Mouse (Mus musculus) thymus, postnatal 10 days (tissue): ENCODE data around the gene Icosl.
A peak's percentile ranks its signal among the peaks of the same experiment; 100 is the strongest.
"Not testable (repeated sequence)": the region's sequence is repeated elsewhere in the genome, so short reads cannot be mapped to it uniquely, and the experiment has no call there.

ENCODE experiments used
- DNase-seq, 2 experiments: peaks; one replicate each; pipeline ENCODE4 v3.0.0; 2021; ENCODE audit warnings: low spot score in 2 of 2

Icosl gene

GRCm38 (mm10) chr10:78069101-78070011, at the start of gene Icosl:
Gene Icosl, plus strand, starts transcription at chr10:78069302.
- peak; percentile 33 to 57 for DNase-seq

- not testable (repeated sequence) for DNase-seq
Observed at GRCm38 (mm10) chr10:78019984-78020383, 49.1 kb upstream of the Icosl start.

GRCm38 (mm10) chr10:78025453-78025852, 43.6 kb upstream of the Icosl start:
- not testable (repeated sequence) for DNase-seq

- DNase-seq, result peak; percentile 43 to 75
Observed at GRCm38 (mm10) chr10:78028129-78028528, 41.0 kb upstream of the Icosl start.

- DNase-seq, result no peak
Observed at GRCm38 (mm10) chr10:78029080-78029479, 40.0 kb upstream of the Icosl start.

GRCm38 (mm10) chr10:78031987-78032386, 37.1 kb upstream of the Icosl start:
- no peak for DNase-seq

GRCm38 (mm10) chr10:78037139-78037538, 32.0 kb upstream of the Icosl start:
- DNase-seq, result no peak

- no peak for DNase-seq
Observed at GRCm38 (mm10) chr10:78041647-78042046, 27.5 kb upstream of the Icosl start, which contains the start of gene Dnmt3l. Gene Dnmt3l, plus strand, starts transcription at chr10:78041947.

GRCm38 (mm10) chr10:78042096-78042495, 27.0 kb upstream of the Icosl start:
- DNase-seq, result no peak

- DNase-seq, result no peak
Observed at GRCm38 (mm10) chr10:78042697-78043405, 26.3 kb upstream of the Icosl start.

GRCm38 (mm10) chr10:78043406-78043836, 25.7 kb upstream of the Icosl start, which contains the start of gene Aire:
Gene Aire, minus strand, starts transcription at chr10:78043610.
- DNase-seq, result peak; percentile 85 to 88

- DNase-seq, result no peak
Observed at GRCm38 (mm10) chr10:78044531-78044930, 24.6 kb upstream of the Icosl start.

GRCm38 (mm10) chr10:78046388-78046787, 22.7 kb upstream of the Icosl start:
- no peak for DNase-seq

- DNase-seq, result no peak
Observed at GRCm38 (mm10) chr10:78048061-78048730, 20.9 kb upstream of the Icosl start.

GRCm38 (mm10) chr10:78049519-78050035, 19.5 kb upstream of the Icosl start:
- no peak for DNase-seq

GRCm38 (mm10) chr10:78054633-78055565, 14.2 kb upstream of the Icosl start:
- DNase-seq, result no peak

- DNase-seq, result no peak
Observed at GRCm38 (mm10) chr10:78057056-78057455, 12.0 kb upstream of the Icosl start.

- DNase-seq, result no peak
Observed at GRCm38 (mm10) chr10:78063122-78063521, 6.0 kb upstream of the Icosl start.

GRCm38 (mm10) chr10:78067226-78067625, 1.9 kb upstream of the Icosl start:
- no peak for DNase-seq

GRCm38 (mm10) chr10:78068541-78068940, 561 bp upstream of the Icosl start:
- no peak for DNase-seq

- DNase-seq, result no peak
Observed at GRCm38 (mm10) chr10:78074151-78074550, 5.0 kb downstream of the Icosl start.
